Mouse (Mus musculus): ENCODE data around the gene Capns1. TPM values are rescaled to one million over a fixed set of nuclear protein-coding genes. Genes with fewer than 3 reads are reported as not detected.

Gene Capns1
- polyA plus RNA-seq, 1 experiment from 2014 or later, result 56.8 TPM

GRCm38 (mm10) chr7:30231669-30232454 is 33.3 kb upstream of the Capns1 start, which contains the start of the genes Polr2i and Tbcb:
TSS of gene Polr2i (plus strand) at chr7:30231948.
TSS of gene Tbcb (minus strand) at chr7:30232272.
- H3K27ac ChIP-seq (replicated peaks; ENCODE audit: low read depth, low read length), result peak within 1 kb of the TSS; percentile 93
- under 1% methylated on average over 67 of the region's 67 CpGs for WGBS
- ATAC-seq (replicated peaks; ENCODE audit: insufficient number of reproducible peaks, low FRiP score, low TSS enrichment, low read depth) (peak; percentile 92), DNase-seq (ENCODE audit: low spot score) (peak; percentile 97)
- H3K4me1 ChIP-seq (ENCODE audit: control insufficient read depth, insufficient read depth, low read length), result no peaks in the 10 kb centered on the region; the same call in 1 of the 2 replicates
- H3K4me2 ChIP-seq (ENCODE audit: low read depth, low read length), result peak within 1 kb of the TSS; percentile 70
- peak within 1 kb of the TSS; percentile 81 for H3K9ac ChIP-seq (replicated peaks; ENCODE audit: low read length)
- no peaks in the 10 kb centered on the region for H3K9me3 ChIP-seq (replicated peaks; ENCODE audit: control insufficient read depth, low read length)
- no peaks in the 10 kb centered on the region for H3K27me3 ChIP-seq (ENCODE audit: control insufficient read depth, insufficient read depth, low read length)
- H3K4me3 ChIP-seq (ENCODE audit: low read depth, low read length), result peak within 1 kb of the TSS; percentile 76
- H3K36me3 ChIP-seq (replicated peaks; ENCODE audit: control insufficient read depth, insufficient read depth, low read depth, low read length), result no peaks in the 10 kb centered on the region; the same call in 1 of the 2 replicates

GRCm38 (mm10) chr7:30231328-30231668 is 32.7 kb upstream of the Capns1 start:
- no peak; the same call in none of the 2 replicates for ATAC-seq (replicated peaks; ENCODE audit: insufficient number of reproducible peaks, low FRiP score, low TSS enrichment, low read depth)

GRCm38 (mm10) chr7:30224206-30224605 is 25.6 kb upstream of the Capns1 start:
- Histone ChIP-seq H3K4me3 (ENCODE audit: low read depth, low read length) (no peak overlapping the region), H3K36me3 (replicated peaks; ENCODE audit: control insufficient read depth, insufficient read depth, low read depth, low read length) (peaks cover 10% of the 10 kb centered on the region), H3K27ac (replicated peaks; ENCODE audit: low read depth, low read length) (no peak overlapping the region), H3K4me1 (ENCODE audit: control insufficient read depth, insufficient read depth, low read length) (no peaks in the 10 kb centered on the region), H3K9me3 (replicated peaks; ENCODE audit: control insufficient read depth, low read length) (no peaks in the 10 kb centered on the region), H3K27me3 (ENCODE audit: control insufficient read depth, insufficient read depth, low read length) (no peaks in the 10 kb centered on the region), H3K9ac (replicated peaks; ENCODE audit: low read length) (no peak overlapping the region), H3K4me2 (ENCODE audit: low read depth, low read length) (no peak overlapping the region)
- 91% methylated on average over 12 of the region's 12 CpGs for WGBS
- DNase-seq (ENCODE audit: low spot score), result no peak
- ATAC-seq (replicated peaks; ENCODE audit: insufficient number of reproducible peaks, low FRiP score, low TSS enrichment, low read depth), result no peak

More at GRCm38 (mm10) chr7:30231328-30231668, 32.7 kb upstream of the Capns1 start:
- peak overlapping the region; percentile 37 for H3K9ac ChIP-seq (replicated peaks; ENCODE audit: low read length)
- H3K27me3 ChIP-seq (ENCODE audit: control insufficient read depth, insufficient read depth, low read length), result no peaks in the 10 kb centered on the region
- H3K4me1 ChIP-seq (ENCODE audit: control insufficient read depth, insufficient read depth, low read length), result no peaks in the 10 kb centered on the region; the same call in 1 of the 2 replicates
- WGBS, result 0% methylated on average over 16 of the region's 16 CpGs
- peak overlapping the region; percentile 70 for H3K4me2 ChIP-seq (ENCODE audit: low read depth, low read length)
- peak overlapping the region; percentile 76 for H3K4me3 ChIP-seq (ENCODE audit: low read depth, low read length)
- no peak for DNase-seq (ENCODE audit: low spot score)
- H3K36me3 ChIP-seq (replicated peaks; ENCODE audit: control insufficient read depth, insufficient read depth, low read depth, low read length), result peaks cover 2% of the 10 kb centered on the region
- no peaks in the 10 kb centered on the region for H3K9me3 ChIP-seq (replicated peaks; ENCODE audit: control insufficient read depth, low read length)
- H3K27ac ChIP-seq (replicated peaks; ENCODE audit: low read depth, low read length), result peak overlapping the region; percentile 17; the same call in 1 of the 2 replicates

GRCm38 (mm10) chr7:30222205-30222604 is 23.6 kb upstream of the Capns1 start:
- Histone ChIP-seq H3K4me2 (ENCODE audit: low read depth, low read length) (no peak overlapping the region), H3K36me3 (replicated peaks; ENCODE audit: control insufficient read depth, insufficient read depth, low read depth, low read length) (peaks cover 10% of the 10 kb centered on the region), H3K9ac (replicated peaks; ENCODE audit: low read length) (no peak overlapping the region), H3K9me3 (replicated peaks; ENCODE audit: control insufficient read depth, low read length) (no peaks in the 10 kb centered on the region), H3K27ac (replicated peaks; ENCODE audit: low read depth, low read length) (no peak overlapping the region), H3K27me3 (ENCODE audit: control insufficient read depth, insufficient read depth, low read length) (no peaks in the 10 kb centered on the region), H3K4me1 (ENCODE audit: control insufficient read depth, insufficient read depth, low read length) (0 out of 2 replicates have a peak, but pooled peaks cover 2% of the 10 kb centered on the region), H3K4me3 (ENCODE audit: low read depth, low read length) (no peak overlapping the region)
- WGBS, result 89% methylated on average over 5 of the region's 5 CpGs
- DNase-seq (ENCODE audit: low spot score) (no peak), ATAC-seq (replicated peaks; ENCODE audit: insufficient number of reproducible peaks, low FRiP score, low TSS enrichment, low read depth) (no peak)

- peaks cover 8% of the 10 kb centered on the region for H3K36me3 ChIP-seq (replicated peaks; ENCODE audit: control insufficient read depth, insufficient read depth, low read depth, low read length)
- DNase-seq (ENCODE audit: low spot score) (no peak), ATAC-seq (replicated peaks; ENCODE audit: insufficient number of reproducible peaks, low FRiP score, low TSS enrichment, low read depth) (no peak)
- H3K9me3 ChIP-seq (replicated peaks; ENCODE audit: control insufficient read depth, low read length), result no peaks in the 10 kb centered on the region
- no peaks in the 10 kb centered on the region for H3K27me3 ChIP-seq (ENCODE audit: control insufficient read depth, insufficient read depth, low read length)
- no peak overlapping the region for H3K9ac ChIP-seq (replicated peaks; ENCODE audit: low read length)
- H3K27ac ChIP-seq (replicated peaks; ENCODE audit: low read depth, low read length), result no peak overlapping the region
- WGBS, result 85% methylated on average over 3 of the region's 3 CpGs
- H3K4me1 ChIP-seq (ENCODE audit: control insufficient read depth, insufficient read depth, low read length), result 0 out of 2 replicates have a peak, but pooled peaks cover 2% of the 10 kb centered on the region
- H3K4me2 ChIP-seq (ENCODE audit: low read depth, low read length), result no peak overlapping the region
- no peak overlapping the region for H3K4me3 ChIP-seq (ENCODE audit: low read depth, low read length)
Measured at GRCm38 (mm10) chr7:30221433-30221832, 22.8 kb upstream of the Capns1 start.

- no peaks in the 10 kb centered on the region for H3K27me3 ChIP-seq (ENCODE audit: control insufficient read depth, insufficient read depth, low read length)
- 0 out of 2 replicates have a peak, but pooled peaks cover 2% of the 10 kb centered on the region for H3K4me1 ChIP-seq (ENCODE audit: control insufficient read depth, insufficient read depth, low read length)
- WGBS, result 21% methylated on average over 11 of the region's 11 CpGs
- H3K4me3 ChIP-seq (ENCODE audit: low read depth, low read length), result peak overlapping the region; percentile 46
- H3K9me3 ChIP-seq (replicated peaks; ENCODE audit: control insufficient read depth, low read length), result no peaks in the 10 kb centered on the region
- peak overlapping the region; percentile 64 for H3K9ac ChIP-seq (replicated peaks; ENCODE audit: low read length)
- peaks cover 4% of the 10 kb centered on the region for H3K36me3 ChIP-seq (replicated peaks; ENCODE audit: control insufficient read depth, insufficient read depth, low read depth, low read length)
- DNase-seq (ENCODE audit: low spot score) (no peak), ATAC-seq (replicated peaks; ENCODE audit: insufficient number of reproducible peaks, low FRiP score, low TSS enrichment, low read depth) (no peak)
- peak overlapping the region; percentile 80 for H3K4me2 ChIP-seq (ENCODE audit: low read depth, low read length)
- no peak overlapping the region for H3K27ac ChIP-seq (replicated peaks; ENCODE audit: low read depth, low read length)
Measured at GRCm38 (mm10) chr7:30220008-30220356, 21.4 kb upstream of the Capns1 start.

GRCm38 (mm10) chr7:30219293-30220007 is 20.8 kb upstream of the Capns1 start:
- whole genome bisulfite sequencing, result 5% methylated on average over 16 of the region's 16 CpGs
- Histone ChIP-seq H3K27ac (replicated peaks; ENCODE audit: low read depth, low read length) (peak overlapping the region; percentile 41; the same call in 1 of the 2 replicates), H3K4me1 (ENCODE audit: control insufficient read depth, insufficient read depth, low read length) (0 out of 2 replicates have a peak, but pooled peaks cover 2% of the 10 kb centered on the region), H3K27me3 (ENCODE audit: control insufficient read depth, insufficient read depth, low read length) (no peaks in the 10 kb centered on the region), H3K4me2 (ENCODE audit: low read depth, low read length) (peak overlapping the region; percentile 80), H3K9ac (replicated peaks; ENCODE audit: low read length) (peak overlapping the region; percentile 64), H3K4me3 (ENCODE audit: low read depth, low read length) (peak overlapping the region; percentile 46), H3K36me3 (replicated peaks; ENCODE audit: control insufficient read depth, insufficient read depth, low read depth, low read length) (peaks cover 4% of the 10 kb centered on the region), H3K9me3 (replicated peaks; ENCODE audit: control insufficient read depth, low read length) (no peaks in the 10 kb centered on the region)
- DNase-seq (ENCODE audit: low spot score), result peak; percentile 81
- ATAC-seq (replicated peaks; ENCODE audit: insufficient number of reproducible peaks, low FRiP score, low TSS enrichment, low read depth), result 0 out of 2 replicates have a peak, but pooled peaks have one; percentile 24
